Mouse (Mus musculus): ENCODE measurements around the gene Gm42791. TPM values are rescaled to one million over a fixed set of nuclear protein-coding genes. Genes with fewer than 3 reads are reported as not detected.

Gm42791 gene
- total RNA-seq, 2 experiments from 2014 or later: 2.1 to 5.3 TPM

- no peak for DNase-seq (ENCODE audit: low spot score)
Observed at GRCm38 (mm10) chr5:148888032-148888431, 106.9 kb downstream of the Gm42791 start.

DNA sequence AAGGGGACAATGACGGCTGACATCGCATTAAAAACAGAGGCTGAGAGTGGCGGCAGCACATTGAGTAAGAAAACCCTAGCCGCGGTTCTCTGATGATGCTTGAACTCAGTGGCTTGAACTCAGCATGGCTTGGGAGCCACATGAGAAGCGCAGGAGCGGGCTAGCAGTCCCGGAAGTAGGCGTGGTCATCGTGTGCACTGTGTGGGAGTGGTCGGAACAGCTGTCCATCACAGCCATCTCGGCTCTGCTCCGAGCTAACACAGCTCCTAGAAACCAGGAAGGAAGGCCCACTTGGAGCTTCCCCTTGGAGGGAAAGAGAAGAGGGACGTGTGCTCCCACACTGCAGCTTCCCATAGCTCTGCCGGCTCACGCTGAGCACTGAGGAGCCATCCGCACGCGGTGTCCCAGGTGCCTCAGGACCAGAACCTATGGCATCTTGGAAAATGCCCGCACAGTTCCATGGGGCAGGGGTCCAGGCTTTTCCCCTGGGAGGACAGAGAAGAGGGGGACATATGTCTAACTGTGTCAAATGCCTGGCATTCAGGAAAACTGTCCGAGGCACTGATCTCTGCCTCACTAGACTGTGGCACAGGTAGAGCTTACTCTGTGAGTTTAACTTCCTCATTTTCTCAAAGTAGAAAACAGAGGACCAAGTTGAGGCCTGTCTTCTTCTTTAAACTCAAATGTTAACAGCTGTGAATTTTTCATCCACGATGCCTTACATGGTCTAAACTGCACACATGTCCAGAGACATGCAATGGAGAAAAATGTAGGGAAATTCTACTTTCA, 108.9 kb downstream of the Gm42791 start:
- no peak for DNase-seq (ENCODE audit: low spot score)

DNA sequence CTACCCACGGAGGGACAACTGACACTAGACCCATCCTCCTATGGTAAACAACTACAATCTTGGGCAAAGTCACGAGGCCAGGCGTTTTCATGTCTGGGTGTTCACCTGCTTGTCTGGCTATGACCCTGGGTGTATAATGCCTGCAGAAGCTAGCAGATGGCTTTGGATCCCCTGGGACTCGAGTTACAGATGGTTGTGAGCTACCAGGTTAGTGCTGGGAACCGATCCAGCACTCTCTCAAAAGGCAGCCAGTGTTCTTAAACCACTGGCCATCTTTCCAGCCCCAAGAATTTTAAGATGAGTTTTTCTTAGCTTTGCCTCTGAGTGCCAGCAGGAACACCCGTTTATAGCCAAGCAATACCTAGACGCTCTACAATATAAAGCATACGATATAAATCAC, 111.3 kb downstream of the Gm42791 start:
- DNase-seq (ENCODE audit: low spot score): peak; percentile 12

DNA sequence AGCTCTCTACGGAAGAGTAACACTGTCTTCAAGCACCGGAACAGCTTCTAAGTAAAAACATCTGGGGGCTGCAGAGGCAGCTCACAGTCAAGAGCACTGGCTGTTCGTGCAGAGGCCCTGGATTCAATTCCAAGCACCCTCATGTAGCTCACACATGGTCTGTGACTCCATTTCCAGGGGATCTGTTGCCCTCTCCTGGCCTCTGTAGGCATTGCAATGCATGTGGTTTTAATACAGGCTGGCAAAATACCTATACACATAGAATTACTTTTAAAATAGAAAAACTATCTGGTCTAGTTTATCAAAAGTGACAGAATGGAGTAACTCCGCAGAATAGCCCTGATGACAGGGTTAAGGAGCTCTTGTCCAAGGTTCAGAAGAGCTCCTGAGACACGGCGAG, 115.7 kb downstream of the Gm42791 start:
- DNase-seq (ENCODE audit: low spot score): no peak

DNA sequence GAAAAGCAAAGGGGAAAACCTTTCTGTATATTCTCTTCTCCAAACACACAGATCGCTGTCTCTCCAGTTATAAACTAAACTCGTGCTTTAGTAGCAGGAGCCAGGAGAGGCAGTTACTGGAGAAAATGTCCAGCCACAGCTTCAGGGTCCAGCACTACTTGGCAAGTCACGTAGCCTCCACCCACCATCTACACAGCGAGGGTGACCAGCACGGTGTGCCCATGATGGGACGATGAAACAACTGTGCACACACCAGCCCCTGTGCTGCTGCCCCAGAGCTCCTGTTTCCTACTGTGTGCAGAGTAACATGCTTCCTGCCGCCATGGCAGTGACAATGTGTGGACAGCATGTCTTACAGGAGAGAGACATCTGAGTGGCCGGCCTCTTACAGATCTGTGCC, 121.8 kb downstream of the Gm42791 start:
- no peak for DNase-seq (ENCODE audit: low spot score)

- no peak for DNase-seq (ENCODE audit: low spot score)
Observed at GRCm38 (mm10) chr5:148869583-148869982, 125.4 kb downstream of the Gm42791 start.

- no peak for DNase-seq (ENCODE audit: low spot score)
Observed at GRCm38 (mm10) chr5:148867766-148868165, 127.2 kb downstream of the Gm42791 start.

GRCm38 (mm10) chr5:148867171-148867570, 127.8 kb downstream of the Gm42791 start:
- DNase-seq (ENCODE audit: low spot score): no peak

GRCm38 (mm10) chr5:148866571-148866970, 128.4 kb downstream of the Gm42791 start:
- no peak for DNase-seq (ENCODE audit: low spot score)

DNA sequence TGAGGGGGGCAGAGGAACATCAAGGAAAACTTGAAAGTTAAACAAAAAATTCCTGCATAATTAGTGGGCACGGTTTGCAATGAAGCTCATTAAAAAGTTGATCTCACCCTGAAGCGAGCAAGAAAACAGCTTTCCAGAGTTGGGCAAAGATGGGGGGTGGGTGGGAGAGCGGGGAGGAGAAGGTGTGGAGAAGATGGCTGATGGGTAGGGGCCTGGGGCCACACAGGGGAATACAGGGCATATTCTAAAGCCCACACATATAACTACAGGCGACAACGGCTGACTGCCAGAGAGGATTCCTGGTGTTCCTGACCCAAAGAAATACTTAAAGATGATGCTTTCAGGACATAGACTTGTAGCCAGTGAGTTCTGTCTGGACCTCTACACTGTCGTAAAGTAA, 131.5 kb downstream of the Gm42791 start:
- DNase-seq (ENCODE audit: low spot score): no peak

- DNase-seq (ENCODE audit: low spot score): no peak
Observed at GRCm38 (mm10) chr5:148862853-148863252, 132.1 kb downstream of the Gm42791 start.

DNA sequence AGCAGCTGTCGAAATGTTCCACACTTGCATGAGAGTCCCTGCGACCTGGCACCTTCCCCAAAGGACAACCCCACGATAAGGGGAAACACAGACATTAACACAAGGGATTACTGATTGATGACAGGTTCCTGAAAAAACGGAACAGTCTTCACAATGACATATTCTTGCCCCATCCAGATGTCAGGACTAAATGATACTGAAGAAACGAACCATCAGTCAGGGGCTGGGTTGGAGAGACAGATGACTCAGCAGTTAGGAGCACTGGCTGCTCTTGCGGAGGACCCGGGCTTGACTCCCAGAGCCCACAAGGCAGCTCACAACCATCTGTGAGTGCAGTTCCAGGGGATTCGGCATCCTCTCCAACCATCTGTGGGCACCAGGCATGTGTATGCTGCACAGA, 132.8 kb downstream of the Gm42791 start:
- DNase-seq (ENCODE audit: low spot score): no peak

GRCm38 (mm10) chr5:148857522-148857921, 137.4 kb downstream of the Gm42791 start:
- no peak for DNase-seq (ENCODE audit: low spot score)

- no peak for DNase-seq (ENCODE audit: low spot score)
Observed at GRCm38 (mm10) chr5:148855047-148855446, 139.9 kb downstream of the Gm42791 start.

DNA sequence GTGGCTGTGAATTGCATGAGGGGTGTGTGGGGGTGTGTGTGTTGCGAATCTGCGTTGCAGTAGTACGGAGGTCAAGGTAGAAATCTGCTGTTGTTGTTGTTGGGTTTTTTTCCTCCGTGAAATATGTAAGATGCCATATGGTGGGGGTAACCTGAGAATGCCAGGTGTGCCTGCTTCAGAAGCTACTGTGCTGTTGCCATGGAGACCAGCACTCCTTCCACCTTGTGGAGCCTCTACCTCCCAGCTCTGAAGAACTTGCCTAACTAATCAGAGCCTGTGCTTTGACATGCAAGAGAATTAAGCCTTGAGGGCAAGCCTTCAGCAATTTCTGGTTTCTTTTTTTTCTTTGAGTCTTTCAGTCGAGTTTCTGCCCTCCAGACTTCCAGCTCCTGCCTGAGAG, 140.8 kb downstream of the Gm42791 start:
- DNase-seq (ENCODE audit: low spot score): no peak

DNA sequence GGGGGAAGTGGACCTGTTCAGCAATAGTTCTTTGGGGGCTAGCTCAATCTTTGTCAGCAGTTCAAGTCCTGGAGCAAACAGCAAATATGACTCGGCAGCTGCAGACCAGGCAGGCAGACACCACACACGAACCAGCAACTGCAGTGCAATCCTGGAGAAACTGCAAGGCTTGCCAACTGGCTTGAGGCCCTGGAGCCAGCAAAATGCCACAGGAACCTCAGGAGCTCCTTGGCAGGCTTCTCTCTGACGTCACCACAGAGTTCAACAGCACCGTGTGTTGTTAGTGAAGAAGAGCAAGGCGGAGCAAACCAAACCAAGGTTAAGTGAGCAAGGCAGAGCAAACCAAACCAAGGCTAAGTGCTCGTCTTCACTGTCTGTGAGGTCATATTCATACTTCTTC, 145.4 kb downstream of the Gm42791 start:
- no peak for DNase-seq (ENCODE audit: low spot score)

- DNase-seq (ENCODE audit: low spot score): no peak
Observed at GRCm38 (mm10) chr5:148847032-148847431, 147.9 kb downstream of the Gm42791 start.

Other genes with a start within 250 kb of the Gm42791 start
- gene Katnal1, start 65.8 kb downstream of the Gm42791 start, total RNA-seq (2021): 1 to 10 TPM; 4.5 to 6.0 TPM
- gene Uspl1, start 189.2 kb upstream of the Gm42791 start, total RNA-seq (2021): 10 to 100 TPM; 27.4 to 30.9 TPM
- gene Hmgb1, start 189.3 kb upstream of the Gm42791 start, total RNA-seq (2021): 100 to 1,000 TPM; 100 to 119 TPM

All from gastrocnemius, adult 18-20 months (tissue).